Mouse (Mus musculus) heart, adult 18-20 months (tissue): ENCODE results near the gene AC134908.4. TPM values are rescaled to one million over a fixed set of nuclear protein-coding genes. Genes with fewer than 3 reads are reported as not detected.
"Not testable (repeated sequence)": the region's sequence is repeated elsewhere in the genome, so short reads cannot be mapped to it uniquely, and the experiment has no call there.

Experiments used
- DNase-seq, 2 experiments: peaks; one replicate each; pipeline ENCODE4 v3.0.0; 2021 to 2022; ENCODE audit warnings: mixed read lengths in 1 of 2
- microRNA-seq, 2 experiments: library from miRNA; unstranded; fragments of <30 nt; microRNA quantifications; one replicate each; pipeline ENCODE4 v1.2.0; 2022
- total RNA-seq, 2 experiments: library from RNA; stranded (reverse); gene quantifications; 2 replicates each; pipeline ENCODE4 v1.2.3; 2021

AC134908.4 gene
- total RNA-seq, 2 experiments from 2014 or later: not detected

DNA sequence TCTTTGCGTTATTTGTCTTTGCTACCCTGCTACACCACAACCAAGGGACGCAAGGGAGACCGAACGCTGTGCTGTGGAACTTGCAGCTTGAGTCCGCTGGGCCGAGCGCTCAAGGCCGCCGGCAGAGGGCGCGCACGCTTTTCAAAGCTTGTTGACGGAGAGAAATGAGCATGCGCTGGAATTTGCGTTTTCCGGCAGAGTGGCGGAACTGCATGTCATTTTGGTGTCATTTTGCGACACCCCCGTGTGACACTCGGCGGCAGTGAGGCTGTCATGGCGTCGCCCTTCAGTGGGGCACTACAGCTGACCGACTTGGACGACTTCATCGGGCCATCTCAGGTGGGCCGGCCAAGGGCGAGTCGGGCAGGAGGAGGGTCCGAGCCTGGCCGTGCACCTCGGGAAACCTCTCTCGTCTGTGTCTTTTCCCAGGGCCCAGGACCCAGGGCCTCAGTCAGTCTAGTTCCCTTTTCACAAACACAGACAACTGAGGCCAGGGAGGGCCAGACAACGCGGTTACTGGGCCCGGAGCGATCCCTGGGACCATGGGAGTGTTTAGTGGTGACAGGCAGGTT is 21.8 kb downstream of the AC134908.4 start, which contains the start of gene Narfl:
Narfl (plus strand) TSS at position 228 of the 572 bp plus-strand sequence.
- peak; percentile 96 to 99 for DNase-seq

DNA sequence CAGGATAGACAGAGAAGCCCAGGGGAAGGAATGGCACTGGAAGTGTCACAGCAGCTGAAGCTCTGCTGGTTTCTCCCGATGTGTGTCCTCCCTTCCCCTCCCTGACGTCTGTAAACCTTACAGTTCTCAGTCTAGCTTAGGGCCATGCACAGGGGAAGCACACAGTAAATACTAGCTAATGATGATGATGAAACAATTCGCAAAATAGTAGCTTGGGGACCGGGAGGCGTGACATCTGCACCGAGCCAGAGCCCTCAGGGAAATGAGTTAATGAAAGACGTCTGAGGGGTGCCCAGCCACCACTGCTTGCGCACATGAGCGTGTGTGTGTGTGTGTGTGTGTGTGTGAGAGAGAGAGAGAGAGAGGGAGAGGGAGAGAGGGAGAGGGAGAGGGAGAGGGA is 26.1 kb downstream of the AC134908.4 start:
- no peak for DNase-seq

DNA sequence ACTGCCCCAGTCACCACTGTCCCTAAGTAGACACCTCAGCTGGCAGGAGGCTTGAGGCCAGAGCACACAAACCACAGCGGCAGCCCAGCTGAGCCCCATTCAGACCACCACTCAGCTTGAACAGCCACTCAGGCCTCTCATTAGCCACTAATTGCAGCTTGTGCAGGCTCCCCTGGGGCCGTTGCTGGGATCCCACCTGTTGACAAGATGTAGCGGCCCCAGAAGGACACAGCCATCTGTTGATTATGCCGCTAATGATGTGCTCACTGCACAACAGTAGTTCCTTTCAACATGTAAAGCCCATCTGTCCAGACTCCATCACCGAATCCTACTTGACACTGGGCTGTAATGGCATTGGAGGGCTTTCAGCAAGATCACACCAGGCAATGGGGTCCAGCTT is 29.6 kb downstream of the AC134908.4 start:
- DNase-seq: no peak

DNA sequence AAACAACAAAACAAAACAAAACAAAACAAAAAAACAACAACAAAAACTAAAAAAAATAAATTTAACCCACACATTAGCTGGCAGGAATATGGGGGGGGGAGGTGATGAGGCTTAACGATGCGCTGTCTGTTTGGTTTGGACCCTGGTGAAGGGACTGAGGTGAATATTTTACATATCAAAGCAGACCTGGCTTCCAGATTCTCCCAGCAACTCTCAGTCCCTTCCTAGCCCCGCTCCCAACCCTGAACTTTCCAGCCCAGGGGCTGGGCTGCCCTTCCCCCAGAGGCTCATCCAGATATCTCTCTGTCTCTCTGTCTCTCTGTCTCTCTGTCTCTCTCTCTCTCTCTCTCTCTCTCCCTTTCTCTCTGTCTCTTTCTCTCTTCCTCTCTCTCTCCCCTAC is 32.9 kb downstream of the AC134908.4 start:
- no peak for DNase-seq

DNA sequence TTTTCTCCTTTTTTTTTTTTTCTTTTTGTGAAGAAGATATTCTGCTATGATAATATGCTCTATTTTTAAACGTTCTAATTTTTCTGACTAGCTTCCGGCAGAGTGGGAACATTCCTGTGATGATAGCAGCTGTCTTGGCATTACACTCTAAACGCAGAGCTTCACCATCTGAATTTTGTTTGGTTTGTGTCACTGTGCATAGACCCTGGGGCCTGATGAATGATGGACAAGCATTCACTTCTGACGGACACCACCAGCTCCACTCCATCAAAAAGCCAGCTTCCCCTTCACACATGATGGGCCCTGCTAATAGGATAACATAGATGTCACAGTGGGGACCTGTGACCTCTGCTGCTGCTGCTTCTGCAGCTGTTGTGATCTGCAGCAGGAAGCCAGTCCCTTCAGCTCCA is 33.9 kb downstream of the AC134908.4 start:
- DNase-seq: no peak

DNA sequence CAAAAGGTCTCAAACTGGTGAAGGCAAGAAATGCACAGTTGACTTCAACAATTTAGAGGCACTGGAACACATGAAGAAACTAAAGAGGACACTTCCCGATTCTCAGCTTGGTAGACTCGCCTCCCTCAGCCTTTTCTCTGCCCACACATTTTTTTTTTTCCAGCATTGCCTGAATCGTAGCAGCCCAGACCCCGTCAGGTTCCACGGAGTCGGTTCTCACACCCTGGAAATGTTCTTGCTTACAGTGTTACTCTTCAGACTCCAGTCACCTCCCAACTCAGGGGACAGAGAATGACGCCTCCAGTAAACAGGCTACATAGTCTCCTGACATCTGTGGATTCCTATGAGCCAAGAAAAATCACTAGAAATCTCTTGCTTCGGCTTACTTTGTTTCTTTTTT is 35.3 kb downstream of the AC134908.4 start:
- no peak for DNase-seq

DNA sequence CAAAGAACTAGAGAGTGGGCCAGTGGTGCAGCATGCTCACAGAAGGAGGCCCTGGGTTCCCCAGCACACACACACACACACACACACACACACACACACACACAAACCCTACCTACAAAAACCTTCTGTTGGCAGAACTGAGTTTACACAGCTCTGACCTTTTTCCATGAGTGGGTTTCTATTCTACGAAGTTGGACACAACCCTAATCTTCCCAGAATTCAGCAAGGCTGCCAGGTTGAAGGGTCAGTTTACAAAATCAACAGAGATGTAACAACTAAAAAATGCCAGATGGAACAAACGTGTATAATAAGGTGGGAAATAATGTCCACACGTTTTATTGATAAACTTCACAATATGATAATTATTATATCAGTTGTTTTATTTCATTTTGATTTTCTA is 37.8 kb downstream of the AC134908.4 start:
- no peak for DNase-seq

DNA sequence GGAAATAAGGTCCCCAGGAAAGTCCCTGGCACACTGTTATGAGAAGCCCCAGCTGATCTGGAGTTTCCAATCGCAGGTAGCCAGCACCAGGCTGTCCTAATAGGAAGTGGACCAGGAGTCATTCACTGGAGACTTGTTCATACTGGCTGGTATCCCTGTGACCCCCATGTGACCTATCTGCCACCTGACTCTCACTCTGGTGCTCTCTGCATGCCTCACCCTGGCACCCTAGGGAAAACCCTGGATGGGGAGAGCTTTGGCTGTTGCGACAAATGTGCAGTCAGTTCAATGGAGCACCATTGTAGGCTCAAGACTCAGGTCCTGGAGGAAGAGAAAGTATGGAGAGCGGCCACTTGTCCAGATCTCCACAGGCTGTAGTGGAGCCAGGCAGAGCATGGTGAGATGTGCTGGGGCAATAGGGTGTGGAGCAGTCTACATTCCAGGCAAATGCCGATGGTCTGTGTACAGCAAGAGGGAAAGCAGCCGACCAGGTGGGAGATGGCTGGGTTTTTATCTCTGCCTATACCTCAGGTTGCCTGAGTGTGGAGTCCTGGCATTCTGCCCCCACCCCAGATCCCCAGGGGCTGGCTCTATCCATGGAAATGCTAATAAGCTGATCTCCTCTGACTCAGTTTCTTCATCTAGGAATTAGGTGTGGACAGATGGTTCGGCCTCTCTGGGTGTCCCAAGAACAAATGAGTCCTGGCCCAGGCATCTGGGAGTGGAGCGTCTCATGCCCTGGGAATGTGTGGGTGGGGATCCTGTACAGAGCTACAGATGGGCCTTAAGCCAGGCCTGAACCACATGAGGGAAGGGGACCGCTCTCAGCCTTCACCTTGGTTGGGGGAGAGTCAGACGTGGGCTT is 38.8 kb downstream of the AC134908.4 start:
- peak in 1 of 2 experiments; percentile 26 for DNase-seq

DNA sequence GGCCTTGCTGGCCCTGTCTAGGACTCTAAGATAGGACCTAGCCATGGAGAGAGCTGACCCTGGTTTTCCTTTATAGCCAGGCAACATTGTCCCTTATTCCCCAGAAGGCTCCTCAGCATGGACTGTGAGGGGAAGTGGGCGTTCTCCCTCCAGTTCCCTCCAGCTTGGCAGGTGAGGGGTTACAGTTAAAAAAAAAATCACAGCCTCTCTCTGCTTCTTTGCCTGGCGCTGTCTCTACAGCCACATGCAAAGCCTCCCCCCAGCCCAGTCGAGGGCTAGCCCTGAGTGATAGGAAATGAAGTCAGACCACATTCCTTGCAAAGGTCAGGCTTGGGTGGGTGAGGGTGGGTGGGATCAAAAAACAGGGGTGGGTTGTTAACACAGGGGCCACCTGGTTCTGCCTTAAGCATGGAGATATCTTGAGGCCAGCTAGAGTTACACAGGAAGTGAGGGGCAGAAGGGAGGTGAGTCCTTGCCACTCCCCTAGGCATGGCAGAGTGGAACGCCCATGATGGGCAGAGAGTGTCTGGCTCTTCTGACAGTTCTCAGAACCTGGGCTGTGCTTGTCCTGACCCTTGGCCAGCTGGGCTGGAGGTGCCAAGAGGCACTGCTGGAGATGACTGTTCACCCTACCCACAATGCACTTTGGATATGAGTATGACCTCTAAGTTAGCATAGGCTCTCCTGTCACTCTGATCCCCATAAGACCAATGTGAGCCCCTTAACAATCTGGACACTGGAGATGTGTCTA is 39.7 kb downstream of the AC134908.4 start:
- no peak for DNase-seq

DNA sequence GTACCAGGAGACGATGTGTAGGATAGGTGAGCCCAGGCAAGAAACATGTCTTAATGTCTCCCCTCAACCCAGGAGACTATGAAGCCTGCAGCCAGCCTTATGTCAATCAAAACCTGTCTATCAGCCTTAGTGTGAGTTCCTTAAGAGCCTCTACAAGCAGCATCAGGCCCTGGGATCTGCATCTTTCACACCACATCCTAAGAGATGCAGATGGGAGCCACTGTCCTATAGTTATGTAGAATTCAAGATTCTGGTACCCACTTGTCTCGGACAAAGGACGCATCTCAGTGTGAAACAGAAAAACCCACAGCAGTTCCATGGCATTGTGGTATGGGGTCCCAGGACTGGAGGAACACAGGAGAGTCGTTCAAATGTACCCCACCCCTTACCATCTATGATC is 40.4 kb downstream of the AC134908.4 start:
- DNase-seq: no peak

DNA sequence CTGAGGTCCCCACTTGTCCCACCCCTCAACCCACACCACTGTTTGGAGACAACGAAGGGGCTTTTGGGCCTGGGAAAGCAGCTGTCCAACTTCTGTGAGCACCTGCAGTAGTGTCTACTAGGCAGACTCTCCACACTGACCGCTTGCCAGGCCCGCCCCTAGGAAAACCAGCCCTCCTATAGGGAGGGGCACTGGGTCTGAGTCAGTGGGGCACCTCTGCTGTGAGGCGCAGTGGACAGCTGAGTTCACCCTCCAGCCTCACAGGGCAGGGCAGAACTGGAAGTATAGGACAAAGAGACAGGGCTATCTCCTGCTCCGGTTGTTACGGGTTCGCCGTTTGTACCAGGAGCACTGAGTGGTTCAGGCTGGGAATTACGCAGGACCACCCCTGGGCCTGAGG is 41.2 kb downstream of the AC134908.4 start, which contains the start of gene Msln:
Msln (minus strand) TSS at position 138 of the 400 bp plus-strand sequence.
- DNase-seq: no peak

DNA sequence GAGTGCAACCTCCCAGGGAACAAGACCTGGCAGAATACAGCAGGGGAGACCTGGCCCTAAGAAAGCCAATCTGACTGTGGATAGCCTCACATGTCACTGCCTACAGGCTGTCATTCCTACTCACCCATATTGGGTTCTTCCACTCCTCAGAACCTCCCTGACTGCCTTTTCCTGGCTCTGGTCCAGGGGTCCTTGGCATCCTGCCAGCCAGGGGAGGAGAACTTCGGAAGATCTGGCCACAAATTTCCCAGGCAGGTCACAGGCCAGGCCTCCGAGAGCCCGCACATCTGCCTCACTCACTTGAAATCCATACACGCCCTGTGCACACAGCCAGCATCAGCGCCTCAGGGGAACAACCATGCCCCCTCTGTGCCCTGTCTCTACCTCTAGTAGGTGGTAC is 44.0 kb downstream of the AC134908.4 start:
- peak; percentile 35 to 50 for DNase-seq

DNA sequence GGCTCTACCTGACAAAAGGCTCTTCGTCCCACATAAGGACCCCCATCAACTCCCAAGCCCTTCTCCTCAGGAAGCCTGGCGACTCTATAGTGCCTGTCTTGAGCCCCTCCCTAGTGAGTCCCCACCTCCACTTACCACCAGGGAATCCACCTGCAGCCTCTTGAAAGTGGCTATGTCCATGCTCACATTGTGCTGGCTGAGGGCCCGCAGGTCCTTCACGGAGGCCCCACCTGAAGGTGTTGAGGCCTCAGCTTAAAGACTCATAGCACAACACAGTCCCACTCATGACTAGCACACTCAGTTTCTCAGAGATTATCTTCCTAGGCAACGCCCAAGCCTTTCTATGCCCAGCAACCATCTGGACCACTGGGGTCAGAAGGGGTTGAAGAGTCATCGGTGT is 46.1 kb downstream of the AC134908.4 start:
- no peak for DNase-seq

DNA sequence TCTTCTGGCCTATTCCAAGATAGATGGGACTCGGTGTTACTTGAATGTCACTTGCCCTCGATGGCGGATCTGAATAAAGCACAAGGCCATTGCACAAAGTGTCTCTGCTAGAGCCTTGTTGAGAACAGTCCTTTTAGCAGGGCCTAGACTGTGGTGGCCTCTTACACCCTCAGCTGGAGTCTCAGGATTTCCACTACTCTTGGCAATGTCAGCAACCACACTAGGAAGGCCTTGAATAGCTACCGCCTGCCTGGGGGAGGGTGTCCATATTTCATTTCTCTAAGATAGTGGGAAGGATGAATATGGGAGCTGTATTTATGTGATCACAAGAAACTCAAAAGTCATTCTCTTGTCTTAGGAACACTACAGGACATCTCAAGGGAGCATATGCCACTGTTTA is 47.2 kb downstream of the AC134908.4 start:
- DNase-seq: no peak

DNA sequence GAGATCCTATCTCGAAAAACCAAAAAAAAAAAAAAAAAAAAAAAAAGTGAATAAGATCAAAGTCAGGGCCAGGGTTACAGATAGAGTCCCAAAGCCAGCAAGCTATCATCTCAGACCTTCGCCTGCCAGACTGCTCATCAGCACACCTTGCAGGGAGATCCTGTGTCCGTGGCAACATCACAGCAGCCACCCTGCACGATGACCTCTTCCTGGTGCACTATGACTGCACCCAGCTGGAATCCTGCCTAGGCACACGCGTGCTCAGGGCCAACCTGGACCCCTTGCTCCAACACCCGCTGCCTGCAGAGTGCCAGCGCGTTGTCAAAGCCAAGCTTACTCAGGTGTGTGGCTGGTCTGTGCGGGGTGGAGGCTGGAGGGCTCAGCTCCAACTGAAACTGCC is 51.1 kb downstream of the AC134908.4 start:
- no peak for DNase-seq

DNA sequence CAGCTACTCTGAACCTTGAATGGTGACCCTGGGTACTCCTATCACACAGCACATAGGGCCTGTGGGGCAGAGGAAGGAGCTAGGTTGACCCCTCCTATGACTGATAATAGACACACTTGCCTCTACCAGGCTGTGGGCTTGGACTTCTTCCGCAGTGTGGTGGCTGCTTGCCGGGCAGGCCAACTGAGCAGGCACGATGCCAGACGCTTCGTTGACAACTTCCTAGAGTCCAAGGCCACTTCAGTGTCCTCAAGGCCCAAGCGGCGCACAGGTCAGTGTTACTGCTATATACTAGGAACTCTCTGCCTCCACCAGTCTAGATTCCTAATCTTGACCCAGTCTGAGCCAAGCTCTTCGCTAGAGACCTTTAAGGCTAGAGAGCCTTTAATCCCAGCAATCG is 51.6 kb downstream of the AC134908.4 start:
- DNase-seq: no peak

DNA sequence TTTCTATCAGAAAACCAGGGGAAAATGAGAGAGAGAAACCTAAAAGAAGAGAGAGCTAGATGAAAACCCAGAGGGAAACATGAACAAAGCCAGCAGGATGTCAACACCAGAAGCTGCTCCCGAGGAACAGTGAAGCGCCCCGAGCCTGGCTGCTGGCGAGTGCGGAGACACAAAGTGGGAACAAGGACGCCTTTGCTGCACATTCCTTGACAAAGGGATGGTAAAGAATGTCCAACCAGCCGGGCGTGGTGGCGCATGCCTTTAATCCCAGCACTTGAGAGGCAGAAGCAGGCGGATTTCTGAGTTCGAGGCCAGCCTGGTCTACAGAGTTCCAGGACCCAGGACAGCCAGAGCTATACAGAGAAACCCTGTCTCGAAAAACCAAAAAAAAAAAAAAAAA is 54.0 kb downstream of the AC134908.4 start:
- not testable (repeated sequence) for DNase-seq

Small RNA genes within 50 kb of the gene (microRNA-seq; reads per million reads assigned to microRNA genes)
- gene Gm25083 (0 reads per million in 2 experiments), gene Mir3082 (0.38 to 1.4 reads per million in 2 experiments), gene Mir6966 (2.4 to 2.7 reads per million in 2 experiments)

Other genes starting within 250 kb of the AC134908.4 start
- under 1 TPM; 0.20 to 0.31 TPM for gene Sox8, start 225.0 kb downstream of the AC134908.4 start, total RNA-seq
- 10 to 100 TPM; 29.8 to 31.8 TPM for gene Lmf1, start 216.6 kb downstream of the AC134908.4 start, total RNA-seq
- gene Gng13, start 78.5 kb downstream of the AC134908.4 start, total RNA-seq: under 1 TPM in 1 of 2 experiments, not detected in 1; 0.77 TPM
- 1 to 10 TPM in 1 of 2 experiments, under 1 TPM in 1; 0.84 to 1.3 TPM for gene Chtf18, start 68.2 kb downstream of the AC134908.4 start, total RNA-seq
- 1 to 10 TPM; 3.6 to 5.2 TPM for gene Rpusd1, start 68.0 kb downstream of the AC134908.4 start, total RNA-seq
- not detected for gene Mslnl, start 59.6 kb downstream of the AC134908.4 start, total RNA-seq
- gene Msln, start 41.3 kb downstream of the AC134908.4 start, total RNA-seq: 10 to 100 TPM; 10.3 to 20.2 TPM
- gene Narfl, start 21.9 kb downstream of the AC134908.4 start, total RNA-seq: 10 to 100 TPM; 43.9 to 50.1 TPM
- 10 to 100 TPM; 11.4 to 12.1 TPM for gene Haghl, start 10.0 kb downstream of the AC134908.4 start, total RNA-seq
- under 1 TPM in 1 of 2 experiments, not detected in 1; 0.39 TPM for gene Ccdc78, start 9.1 kb downstream of the AC134908.4 start, total RNA-seq
- gene Fam173a, start 2.8 kb downstream of the AC134908.4 start, total RNA-seq: 10 to 100 TPM; 45.5 to 51.5 TPM
- 10 to 100 TPM; 55.0 to 76.0 TPM for gene Metrn, start 1.5 kb upstream of the AC134908.4 start, total RNA-seq
- 1 to 10 TPM; 1.5 to 1.7 TPM for gene Fbxl16, start 13.4 kb upstream of the AC134908.4 start, total RNA-seq
- 10 to 100 TPM in 1 of 2 experiments, 1 to 10 TPM in 1; 9.8 to 11.7 TPM for gene Wdr24, start 28.0 kb upstream of the AC134908.4 start, total RNA-seq
- 10 to 100 TPM; 28.0 to 34.0 TPM for gene Jmjd8, start 33.2 kb upstream of the AC134908.4 start, total RNA-seq
- 100 to 1,000 TPM; 113 to 128 TPM for gene Stub1, start 37.7 kb upstream of the AC134908.4 start, total RNA-seq
- gene Rhbdl1, start 41.6 kb upstream of the AC134908.4 start, total RNA-seq: 1 to 10 TPM; 1.8 to 2.3 TPM
- 1 to 10 TPM; 1.2 to 3.3 TPM for gene Gm20683, start 46.1 kb upstream of the AC134908.4 start, total RNA-seq
- gene Rhot2, start 49.2 kb upstream of the AC134908.4 start, total RNA-seq: 100 to 1,000 TPM; 138 to 140 TPM
- gene Wdr90, start 65.8 kb upstream of the AC134908.4 start, total RNA-seq: 1 to 10 TPM; 1.0 to 2.3 TPM
- 100 to 1,000 TPM; 283 to 318 TPM for gene Mcrip2, start 73.1 kb upstream of the AC134908.4 start, total RNA-seq
- 10 to 100 TPM; 11.8 to 15.2 TPM for gene Mettl26, start 79.4 kb upstream of the AC134908.4 start, total RNA-seq
- gene Wfikkn1, start 85.2 kb upstream of the AC134908.4 start, total RNA-seq: under 1 TPM; 0.21 to 0.50 TPM
- gene Rab40c, start 124.1 kb upstream of the AC134908.4 start, total RNA-seq: 10 to 100 TPM; 14.5 to 15.3 TPM
- 10 to 100 TPM; 37.8 to 43.4 TPM for gene Pigq, start 149.3 kb upstream of the AC134908.4 start, total RNA-seq
- under 1 TPM in 1 of 2 experiments, not detected in 1; 0.21 TPM for gene Nhlrc4, start 149.3 kb upstream of the AC134908.4 start, total RNA-seq
- under 1 TPM; 0.32 to 0.57 TPM for gene A930017K11Rik, start 156.9 kb upstream of the AC134908.4 start, total RNA-seq
- 1 to 10 TPM; 6.1 to 8.5 TPM for gene Capn15, start 190.1 kb upstream of the AC134908.4 start, total RNA-seq